Mouse (Mus musculus) kidney, adult 2 months (tissue): Measurements from ENCODE around the gene Hnf1a.

Source experiments
- CTCF ChIP-seq: fragments of 200-500 bp; conservative IDR thresholded peaks from 2 replicates; pipeline ENCODE4 v1.5.1; 2011; ENCODE audit warnings: low read depth, mild to moderate bottlenecking, control low read depth, low read length, moderate library complexity, mixed read lengths; ENCODE audit not compliant: insufficient read depth, insufficient read length
- POLR2A ChIP-seq: fragments of 200-500 bp; IDR thresholded peaks from one replicate; pipeline ENCODE4 v1.6.1; 2011; ENCODE audit warnings: low read depth, low read length, control low read depth

DNA sequence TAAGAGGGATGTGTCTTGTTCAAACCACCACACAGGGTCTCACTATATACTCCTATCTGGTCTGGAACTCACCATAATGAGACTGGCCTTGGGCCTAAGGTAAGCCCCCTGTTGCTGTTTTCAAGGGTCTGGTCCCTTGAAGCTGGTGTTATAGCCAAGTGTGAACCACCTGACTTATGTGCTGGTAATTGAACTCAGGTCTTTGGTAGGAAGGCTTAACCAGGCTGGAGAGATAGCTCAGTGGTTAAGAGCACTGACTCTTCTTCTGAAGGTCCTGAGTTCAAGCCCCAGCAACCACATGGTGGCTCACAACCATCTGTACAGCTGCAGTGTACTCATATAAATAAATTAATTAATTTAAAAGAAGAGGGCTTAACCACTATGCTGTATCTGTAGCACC, 6.0 kb upstream of the Hnf1a start:
- TF ChIP-seq POLR2A, result no peak
- TF ChIP-seq CTCF, result no peak
